Mouse (Mus musculus) spleen, adult 2 months (tissue): Measurements from ENCODE around the gene Mrps23. TPM values are rescaled to one million over a fixed set of nuclear protein-coding genes. Genes with fewer than 3 reads are reported as not detected.

Experiments used
- DNase-seq, 2 experiments: peaks; one replicate each; pipeline versions ENCODE4 v3.0.0 to v3.0.0-alpha.2; 2012 to 2021; ENCODE audit warnings: low spot score in 2 of 2, low read depth in 1 of 2
- H3K27ac ChIP-seq: fragments of 200-500 bp; 2 replicates; pipeline ENCODE4 v1.5.1; 2012; ENCODE audit warnings: low read length, inconsistent platforms; ENCODE audit not compliant: insufficient read depth
- H3K27me3 ChIP-seq: fragments of 200-500 bp; 2 replicates; pipeline ENCODE4 v1.6.1; 2012; ENCODE audit warnings: mild to moderate bottlenecking, moderate library complexity, low read length, inconsistent platforms; ENCODE audit not compliant: control insufficient read depth, insufficient read depth
- H3K36me3 ChIP-seq: fragments of 200-500 bp; 2 replicates; pipeline ENCODE4 v1.6.1; 2012; ENCODE audit warnings: mild to moderate bottlenecking, low read length, inconsistent platforms; ENCODE audit not compliant: control insufficient read depth, insufficient read depth
- H3K4me1 ChIP-seq: fragments of 200-500 bp; 2 replicates; pipeline ENCODE4 v1.6.1; 2011; ENCODE audit warnings: inconsistent platforms; ENCODE audit not compliant: control insufficient read depth, insufficient read depth, insufficient read length
- H3K4me3 ChIP-seq: fragments of 200-500 bp; 2 replicates; pipeline ENCODE4 v1.5.1; 2011; ENCODE audit warnings: mild to moderate bottlenecking, inconsistent platforms; ENCODE audit not compliant: insufficient read depth, insufficient read length; ENCODE audit errors: extremely low read depth
- CTCF ChIP-seq: fragments of 200-500 bp; IDR thresholded peaks from 2 replicates; pipeline ENCODE4 v1.5.1; 2011; ENCODE audit warnings: mild to moderate bottlenecking, inconsistent platforms; ENCODE audit not compliant: insufficient read depth, insufficient read length, insufficient replicate concordance; ENCODE audit errors: extremely low read depth
- POLR2A ChIP-seq: fragments of 200-500 bp; IDR thresholded peaks from 2 replicates; pipeline ENCODE4 v1.6.1; 2011; ENCODE audit warnings: low read depth, low read length, inconsistent platforms
- WGBS: fragments of 180-500 bp; shearing (Covaris S2); methylation state at CpG from one replicate; pipeline ENCODE4 v1.1.7; 2018; 5-methylcytosine and 5-hydroxymethylcytosine counted together
- polyA plus RNA-seq: library from polyadenylated mRNA; depleted of rRNA; stranded (reverse); fragments of >200 nt; gene quantifications from 2 replicates; pipeline ENCODE4 v1.2.3, GENCODE M21; 2012

Gene Mrps23
- polyA plus RNA-seq, 1 experiment: 30.0 TPM

- no peak overlapping the region for H3K4me3 ChIP-seq
- peak overlapping the region; percentile 23 for H3K27ac ChIP-seq
- TF ChIP-seq CTCF (no peak), POLR2A (no peak)
- no peaks in the 10 kb centered on the region for H3K27me3 ChIP-seq
- peaks cover 5% of the 10 kb centered on the region; the same call in 1 of the 2 replicates for H3K4me1 ChIP-seq
- no peak for DNase-seq
- H3K36me3 ChIP-seq: no peaks in the 10 kb centered on the region
- 51% methylated on average over 10 of the region's 10 CpGs for WGBS
Observed at GRCm38 (mm10) chr11:88165683-88166364, 38.4 kb upstream of the Mrps23 start.

- Histone ChIP-seq H3K4me3 (no peak overlapping the region), H3K27ac (no peak overlapping the region), H3K36me3 (no peaks in the 10 kb centered on the region), H3K4me1 (peaks cover 5% of the 10 kb centered on the region; the same call in 1 of the 2 replicates), H3K27me3 (no peaks in the 10 kb centered on the region)
- WGBS: 86% methylated on average over 7 of the region's 7 CpGs
- DNase-seq: no peak
- TF ChIP-seq CTCF: no peak
- no peak for TF ChIP-seq POLR2A
Observed at GRCm38 (mm10) chr11:88166471-88166870, 37.7 kb upstream of the Mrps23 start.

GRCm38 (mm10) chr11:88168611-88169010 lies 35.6 kb upstream of the Mrps23 start:
- no peaks in the 10 kb centered on the region for H3K36me3 ChIP-seq
- DNase-seq: no peak
- no peaks in the 10 kb centered on the region for H3K27me3 ChIP-seq
- H3K4me1 ChIP-seq: peaks cover 5% of the 10 kb centered on the region; the same call in 1 of the 2 replicates
- H3K27ac ChIP-seq: no peak overlapping the region
- WGBS: 88% methylated on average over 3 of the region's 3 CpGs
- no peak for TF ChIP-seq POLR2A
- TF ChIP-seq CTCF: no peak
- H3K4me3 ChIP-seq: no peak overlapping the region

GRCm38 (mm10) chr11:88169531-88170040 lies 34.6 kb upstream of the Mrps23 start:
- no peaks in the 10 kb centered on the region for H3K36me3 ChIP-seq
- 89% methylated on average over 32 of the region's 32 CpGs for WGBS
- peaks cover 1% of the 10 kb centered on the region; the same call in 1 of the 2 replicates for H3K4me1 ChIP-seq
- H3K27ac ChIP-seq: no peak overlapping the region
- no peak for TF ChIP-seq CTCF
- TF ChIP-seq POLR2A: no peak
- H3K27me3 ChIP-seq: no peaks in the 10 kb centered on the region
- no peak overlapping the region for H3K4me3 ChIP-seq
- no peak for DNase-seq

GRCm38 (mm10) chr11:88170606-88171005 lies 33.6 kb upstream of the Mrps23 start:
- WGBS: 85% methylated on average over 3 of the region's 3 CpGs
- Histone ChIP-seq H3K4me3 (no peak overlapping the region), H3K36me3 (no peaks in the 10 kb centered on the region), H3K27ac (no peak overlapping the region), H3K27me3 (no peaks in the 10 kb centered on the region), H3K4me1 (no peaks in the 10 kb centered on the region; the same call in 1 of the 2 replicates)
- no peak for DNase-seq
- TF ChIP-seq CTCF (no peak), POLR2A (no peak)

- H3K4me1 ChIP-seq: no peaks in the 10 kb centered on the region
- H3K27ac ChIP-seq: no peak overlapping the region
- no peak for DNase-seq
- H3K4me3 ChIP-seq: no peak overlapping the region
- H3K36me3 ChIP-seq: no peaks in the 10 kb centered on the region
- no peaks in the 10 kb centered on the region for H3K27me3 ChIP-seq
- no peak for TF ChIP-seq CTCF
- TF ChIP-seq POLR2A: no peak
- WGBS: 88% methylated on average over 15 of the region's 15 CpGs
Observed at GRCm38 (mm10) chr11:88171876-88172442, 32.2 kb upstream of the Mrps23 start.
